Mouse (Mus musculus) heart, postnatal 4 days (tissue): Measurements from ENCODE around the gene Eya4. TPM values are rescaled to one million over a fixed set of nuclear protein-coding genes. Genes with fewer than 3 reads are reported as not detected.

Experiments
- DNase-seq: peaks from one replicate; pipeline ENCODE4 v3.0.0; 2021
- total RNA-seq, 2 experiments: library from RNA; stranded (reverse); gene quantifications; 2 replicates each; pipeline ENCODE4 v1.2.3; 2021

Eya4 gene
- total RNA-seq, 2 experiments from 2014 or later = 0.95 to 1.2 TPM

DNA sequence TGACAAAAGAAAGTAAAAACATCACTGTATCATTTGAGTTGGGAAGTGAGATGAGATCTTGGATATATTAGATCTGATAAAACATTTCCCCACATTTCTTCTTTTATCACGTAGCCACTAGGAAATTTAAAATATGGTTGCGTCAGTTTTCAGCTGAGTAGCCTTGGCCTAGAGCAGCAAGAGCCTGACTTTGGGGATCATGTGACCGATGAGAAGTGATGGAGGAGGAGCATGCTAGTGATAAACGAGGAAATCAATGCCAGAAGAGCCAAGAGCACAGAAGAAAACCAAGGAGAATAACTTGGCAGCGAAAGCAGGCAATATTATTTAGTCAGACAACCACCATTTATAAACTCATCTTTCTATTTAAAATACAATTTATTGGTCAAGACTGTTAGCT lies 119.7 kb downstream of the Eya4 start:
- no peak for DNase-seq

GRCm38 (mm10) chr10:23223336-23223735 lies 127.2 kb downstream of the Eya4 start:
- DNase-seq = no peak

DNA sequence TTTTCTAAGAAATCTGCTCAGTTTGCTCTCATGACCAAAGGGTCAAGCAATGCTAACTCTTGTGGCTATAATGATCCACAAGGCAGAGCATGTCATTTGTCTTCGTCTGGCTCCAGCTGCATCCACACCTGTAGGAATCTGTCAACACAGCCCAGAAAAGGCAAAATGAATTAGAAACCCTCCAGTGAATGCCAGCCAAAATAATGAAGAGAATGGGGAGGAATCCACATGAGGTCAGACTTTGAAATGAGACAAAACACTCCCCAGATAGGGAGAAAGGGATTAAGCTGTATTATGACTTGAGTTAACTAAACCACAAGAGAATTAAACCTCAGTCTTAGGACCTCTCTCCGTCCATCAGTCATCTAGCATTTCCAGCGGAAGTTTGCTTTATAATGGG lies 130.2 kb downstream of the Eya4 start:
- no peak for DNase-seq

DNA sequence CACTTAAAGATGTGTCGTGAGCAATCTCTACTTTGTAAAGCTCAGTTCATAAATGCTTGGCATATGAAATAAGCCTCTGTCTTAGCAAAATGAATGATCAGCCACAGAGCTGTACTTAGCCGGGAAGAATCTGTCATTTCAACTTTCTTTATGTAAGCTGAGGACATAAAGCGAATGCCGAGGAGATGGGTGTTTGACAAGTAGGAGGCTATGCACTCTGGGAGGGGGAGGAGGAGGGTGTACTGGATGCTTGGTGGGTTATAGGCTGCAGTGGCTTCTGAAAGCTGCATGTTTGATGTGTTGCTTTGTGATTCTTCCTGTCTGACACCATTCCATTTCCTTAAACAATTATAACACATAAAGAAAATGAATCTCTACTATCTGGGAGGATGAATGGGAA lies 133.8 kb downstream of the Eya4 start:
- no peak for DNase-seq

- DNase-seq = no peak
Observed at GRCm38 (mm10) chr10:23211381-23211780, 139.2 kb downstream of the Eya4 start.

DNA sequence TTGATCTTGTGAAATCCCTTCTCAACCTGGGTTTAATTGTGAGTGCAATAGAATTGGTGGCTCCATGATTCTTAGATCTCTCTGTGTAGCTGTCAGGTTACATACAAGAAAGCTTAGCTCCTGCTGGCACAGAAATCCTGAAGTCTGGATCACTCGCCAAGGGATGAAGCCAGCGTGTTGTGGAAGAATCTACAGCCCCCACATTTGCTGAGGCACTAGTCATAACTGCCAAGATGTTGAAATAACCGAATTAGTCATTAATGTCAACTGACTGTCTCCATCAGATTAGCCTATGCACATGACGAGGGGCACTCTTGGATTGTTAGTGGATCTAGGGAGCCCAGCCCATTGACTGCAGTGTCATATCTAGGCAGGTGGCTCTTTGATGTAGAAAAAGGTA lies 146.7 kb downstream of the Eya4 start:
- DNase-seq = no peak

GRCm38 (mm10) chr10:23203144-23203838 lies 147.3 kb downstream of the Eya4 start:
- no peak for DNase-seq

DNA sequence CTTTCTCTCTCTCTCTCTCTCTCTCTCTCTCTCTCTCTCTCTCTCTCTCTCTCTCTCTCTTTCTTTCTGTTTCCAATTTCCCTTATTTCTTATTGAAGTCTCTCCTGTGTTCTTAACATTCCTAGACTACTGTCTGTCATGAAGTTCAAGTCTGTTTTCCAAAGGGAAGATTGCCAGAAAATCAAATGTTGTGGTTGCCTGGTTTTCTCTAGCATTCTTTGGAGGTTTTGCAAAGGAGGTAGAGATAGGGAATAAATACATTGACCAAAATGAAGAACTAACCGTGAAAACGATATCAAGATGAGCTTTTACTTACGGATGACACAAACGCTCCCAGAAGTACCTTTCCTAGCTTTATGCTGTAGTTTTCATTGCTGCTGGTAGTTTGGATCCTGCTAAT lies 148.0 kb downstream of the Eya4 start:
- DNase-seq = no peak

GRCm38 (mm10) chr10:23198251-23198650 lies 152.3 kb downstream of the Eya4 start:
- no peak for DNase-seq

GRCm38 (mm10) chr10:23196336-23196735 lies 154.2 kb downstream of the Eya4 start:
- no peak for DNase-seq

DNA sequence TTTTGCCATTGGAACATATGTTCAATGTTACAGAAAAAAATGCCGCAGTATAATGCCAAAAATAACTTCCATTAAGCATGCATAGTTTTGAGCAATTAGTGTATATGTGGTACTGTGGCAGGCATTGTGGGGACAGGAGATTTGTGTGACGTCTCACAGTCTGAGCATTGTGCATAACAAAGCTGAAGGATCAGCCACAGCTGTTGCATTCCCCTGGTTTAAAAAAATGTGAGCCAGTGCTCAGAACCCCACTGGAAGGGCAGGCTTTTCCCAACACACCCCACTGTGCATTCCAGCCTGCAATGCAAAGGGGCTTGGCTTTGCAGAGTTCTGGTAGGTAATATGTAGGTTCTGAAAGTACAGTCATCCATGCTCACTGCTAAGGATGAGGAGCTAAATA lies 155.2 kb downstream of the Eya4 start:
- DNase-seq = no peak

GRCm38 (mm10) chr10:23189836-23190235 lies 160.8 kb downstream of the Eya4 start:
- DNase-seq = no peak

DNA sequence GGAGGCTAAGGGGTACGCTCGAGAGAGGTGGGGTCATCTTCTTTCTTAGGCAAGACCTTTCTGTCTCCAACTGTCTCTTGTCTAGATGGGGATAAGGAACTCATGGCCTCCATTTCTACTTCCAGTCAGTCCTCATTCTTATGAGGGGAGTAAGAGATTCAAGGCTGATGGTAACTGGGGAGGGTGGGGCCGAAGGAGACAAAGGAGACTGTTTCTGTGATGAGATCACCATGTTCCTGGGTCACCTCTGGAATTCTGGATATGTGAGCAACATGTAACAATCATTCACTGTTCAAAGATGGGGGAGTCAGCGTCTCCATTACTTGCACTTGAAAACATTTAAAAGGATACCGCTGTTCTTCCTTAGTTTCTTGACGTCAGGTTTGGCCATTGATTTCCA lies 165.2 kb downstream of the Eya4 start:
- DNase-seq = no peak

GRCm38 (mm10) chr10:23181572-23182493 lies 168.8 kb downstream of the Eya4 start:
- DNase-seq = no peak

- no peak for DNase-seq
Observed at GRCm38 (mm10) chr10:23179285-23179684, 171.3 kb downstream of the Eya4 start.

- no peak for DNase-seq
Observed at GRCm38 (mm10) chr10:23177347-23178046, 173.1 kb downstream of the Eya4 start.

GRCm38 (mm10) chr10:23176666-23177346 lies 173.8 kb downstream of the Eya4 start:
- peak; percentile 42 for DNase-seq

- no peak for DNase-seq
Observed at GRCm38 (mm10) chr10:23171541-23171940, 179.0 kb downstream of the Eya4 start.

DNA sequence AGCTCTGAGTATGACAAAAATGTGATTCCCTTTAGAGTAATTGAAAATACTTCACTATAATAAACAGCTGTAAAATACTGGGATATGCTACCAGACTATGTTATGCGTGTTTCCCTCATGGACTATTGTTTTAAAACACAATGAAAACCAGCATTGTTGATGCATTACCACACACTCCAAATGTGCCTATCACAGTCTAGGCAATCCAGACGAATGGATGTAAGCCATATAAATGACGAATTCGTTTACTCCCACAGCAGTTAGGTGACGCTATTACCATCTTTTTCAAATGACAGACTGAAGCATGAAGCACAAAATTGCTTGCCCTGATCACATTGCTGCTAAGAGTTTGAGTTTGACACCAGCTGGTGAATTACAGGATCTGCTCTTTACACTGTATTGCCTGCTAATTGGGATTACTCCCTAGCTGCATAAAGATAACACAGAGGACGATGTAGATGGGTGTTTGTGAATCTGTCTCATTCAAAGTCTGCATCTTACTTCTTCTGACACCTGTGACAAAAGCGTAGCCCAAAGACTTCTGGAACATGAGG lies 185.4 kb downstream of the Eya4 start:
- no peak for DNase-seq

DNA sequence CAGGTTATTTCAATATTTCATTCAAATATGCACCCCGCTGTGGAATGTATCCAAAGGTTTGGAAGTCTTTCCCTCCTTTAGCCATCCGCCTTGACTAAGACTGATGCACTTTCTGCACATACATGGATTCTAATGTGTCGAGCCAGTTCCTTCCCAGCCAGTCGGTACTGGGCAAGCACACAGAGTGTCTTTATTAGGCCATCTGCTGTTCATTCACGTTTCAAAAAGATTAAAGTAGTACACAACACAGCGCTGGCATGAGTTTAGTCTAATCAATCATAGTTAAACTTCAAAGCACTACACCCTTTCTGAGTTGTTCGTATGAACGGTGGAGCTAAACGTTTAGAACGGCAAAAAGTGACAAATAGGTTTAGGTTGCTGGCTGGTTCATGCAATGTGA lies 190.7 kb downstream of the Eya4 start:
- no peak for DNase-seq

GRCm38 (mm10) chr10:23159138-23159537 lies 191.4 kb downstream of the Eya4 start:
- no peak for DNase-seq
